Mouse (Mus musculus) midbrain, embryonic 16.5 days (tissue): Measurements from ENCODE around the gene Cdh18. TPM values are rescaled to one million over a fixed set of nuclear protein-coding genes. Genes with fewer than 3 reads are reported as not detected.
A peak's percentile ranks its signal among the peaks of the same experiment; 100 is the strongest.
"Not testable (repeated sequence)": the region's sequence is repeated elsewhere in the genome, so short reads cannot be mapped to it uniquely, and the experiment has no call there.

Experiments
- ATAC-seq: fragments of 200-750 bp; cut with Nextera tagmentation; 2 replicates; pipeline ENCODE4 v1.8.0; 2017; ENCODE audit warnings: moderate TSS enrichment
- H3K27ac ChIP-seq: fragments of 300-500 bp; sonication (generic); 2 replicates; pipeline ENCODE4 v1.5.1; 2014; ENCODE audit warnings: mild to moderate bottlenecking, low read length, mixed read lengths
- H3K27me3 ChIP-seq: fragments of 300-500 bp; sonication (generic); 2 replicates; pipeline ENCODE4 v1.6.1; 2014; ENCODE audit warnings: low read depth, low read length, mixed read lengths; ENCODE audit not compliant: control insufficient read depth, insufficient read depth
- H3K36me3 ChIP-seq: fragments of 300-500 bp; sonication (generic); 2 replicates; pipeline ENCODE4 v1.6.1; 2014; ENCODE audit warnings: mild to moderate bottlenecking, low read length, moderate library complexity, mixed read lengths; ENCODE audit not compliant: control insufficient read depth, insufficient read depth
- H3K4me1 ChIP-seq: fragments of 300-500 bp; sonication (generic); 2 replicates; pipeline ENCODE4 v1.6.1; 2014; ENCODE audit warnings: mild to moderate bottlenecking, low read length, mixed read lengths; ENCODE audit not compliant: control insufficient read depth, insufficient read depth
- H3K4me2 ChIP-seq: fragments of 300-500 bp; sonication (generic); 2 replicates; pipeline ENCODE4 v1.6.1; 2014; ENCODE audit warnings: mild to moderate bottlenecking, low read length, mixed read lengths
- H3K4me3 ChIP-seq: fragments of 300-500 bp; sonication (generic); 2 replicates; pipeline ENCODE4 v1.5.1; 2014; ENCODE audit warnings: low read depth, mild to moderate bottlenecking, low read length, moderate library complexity, mixed read lengths
- H3K9ac ChIP-seq: fragments of 300-500 bp; sonication (generic); 2 replicates; pipeline ENCODE4 v1.6.1; 2014; ENCODE audit warnings: low read depth, low read length, mixed read lengths
- H3K9me3 ChIP-seq: fragments of 300-500 bp; sonication (generic); replicated peaks from 2 replicates; pipeline ENCODE4 v1.6.1; 2014; ENCODE audit warnings: mild to moderate bottlenecking, low read length, mixed read lengths; ENCODE audit not compliant: control insufficient read depth, poor library complexity, severe bottlenecking
- whole genome bisulfite sequencing: fragments of 180-500 bp; shearing (Covaris S2); extraction: QIAGEN DNeasy Blood & Tissue Kit; methylation state at CpG from one replicate; pipeline ENCODE4 v1.1.7; 2014; 5-methylcytosine and 5-hydroxymethylcytosine counted together
- polyA plus RNA-seq: library from polyadenylated mRNA; unstranded; fragments of >200 nt; fragmentation: Nextera tagmentation; extraction: Ambion mirVana; gene quantifications from 2 replicates; pipeline ENCODE4 v1.2.1, GENCODE M21; 2015

Cdh18 gene
- polyA plus RNA-seq, 1 experiment from 2014 or later, result 10.1 TPM

- H3K9me3 ChIP-seq, result no peaks in the 10 kb centered on the region
- no peak overlapping the region for H3K4me3 ChIP-seq
- ATAC-seq, result no peak
- no peaks in the 10 kb centered on the region for H3K27me3 ChIP-seq
- H3K36me3 ChIP-seq, result no peaks in the 10 kb centered on the region; the same call in 1 of the 2 replicates
- no peak overlapping the region for H3K27ac ChIP-seq
- 91% methylated on average over 3 of the region's 3 CpGs for WGBS
- H3K9ac ChIP-seq, result no peak overlapping the region
- no peak overlapping the region for H3K4me2 ChIP-seq
- H3K4me1 ChIP-seq, result no peaks in the 10 kb centered on the region
Measured at GRCm38 (mm10) chr15:23212068-23212467, 663.2 kb downstream of the Cdh18 start.

- Histone ChIP-seq H3K27me3 (no peaks in the 10 kb centered on the region), H3K9me3 (no peaks in the 10 kb centered on the region), H3K36me3 (no peaks in the 10 kb centered on the region), H3K27ac (no peak overlapping the region), H3K4me3 (no peak overlapping the region), H3K9ac (no peak overlapping the region), H3K4me1 (peaks cover 3% of the 10 kb centered on the region; the same call in 1 of the 2 replicates), H3K4me2 (no peak overlapping the region)
- no peak for ATAC-seq
- 75% methylated on average over 2 of the region's 2 CpGs for WGBS
Measured at GRCm38 (mm10) chr15:23230616-23231015, 681.8 kb downstream of the Cdh18 start.

- WGBS, result 22% methylated on average over 5 of the region's 5 CpGs
- H3K4me2 ChIP-seq, result no peak overlapping the region
- H3K4me3 ChIP-seq, result no peak overlapping the region
- peak; percentile 51; the same call in 1 of the 2 replicates for ATAC-seq
- no peaks in the 10 kb centered on the region for H3K36me3 ChIP-seq
- H3K9ac ChIP-seq, result no peak overlapping the region
- H3K9me3 ChIP-seq, result no peaks in the 10 kb centered on the region
- no peaks in the 10 kb centered on the region for H3K27me3 ChIP-seq
- H3K27ac ChIP-seq, result no peak overlapping the region
- H3K4me1 ChIP-seq, result 0 out of 2 replicates have a peak, but pooled peaks cover 4% of the 10 kb centered on the region
Measured at GRCm38 (mm10) chr15:23257751-23258440, 709.1 kb downstream of the Cdh18 start.

GRCm38 (mm10) chr15:23278421-23278820 is 729.6 kb downstream of the Cdh18 start:
- Histone ChIP-seq H3K9me3 (no peaks in the 10 kb centered on the region), H3K9ac (no peak overlapping the region), H3K27me3 (no peaks in the 10 kb centered on the region), H3K4me1 (no peaks in the 10 kb centered on the region), H3K4me3 (no peak overlapping the region), H3K4me2 (no peak overlapping the region), H3K36me3 (no peaks in the 10 kb centered on the region), H3K27ac (no peak overlapping the region)
- 0 out of 2 replicates have a peak, but pooled peaks have one; percentile 42 for ATAC-seq
- WGBS, result 60% methylated on average over 4 of the region's 4 CpGs

GRCm38 (mm10) chr15:23305018-23305417 is 756.2 kb downstream of the Cdh18 start:
- no peaks in the 10 kb centered on the region for H3K4me1 ChIP-seq
- no peak overlapping the region for H3K27ac ChIP-seq
- H3K9ac ChIP-seq, result no peak overlapping the region
- H3K4me2 ChIP-seq, result no peak overlapping the region
- no peak for ATAC-seq
- WGBS, result 57% methylated on average over 1 of the region's 1 CpGs
- no peak overlapping the region for H3K4me3 ChIP-seq
- H3K36me3 ChIP-seq, result no peaks in the 10 kb centered on the region
- H3K27me3 ChIP-seq, result no peaks in the 10 kb centered on the region
- no peaks in the 10 kb centered on the region for H3K9me3 ChIP-seq

GRCm38 (mm10) chr15:23316766-23317165 is 767.9 kb downstream of the Cdh18 start:
- Histone ChIP-seq H3K4me3 (no peak overlapping the region), H3K4me2 (no peak overlapping the region), H3K27me3 (no peaks in the 10 kb centered on the region), H3K4me1 (no peaks in the 10 kb centered on the region), H3K9ac (no peak overlapping the region), H3K27ac (no peak overlapping the region), H3K9me3 (no peaks in the 10 kb centered on the region), H3K36me3 (no peaks in the 10 kb centered on the region)
- no peak for ATAC-seq
- 88% methylated on average over 3 of the region's 3 CpGs for WGBS

- no peak overlapping the region for H3K9ac ChIP-seq
- no peaks in the 10 kb centered on the region for H3K4me1 ChIP-seq
- H3K27me3 ChIP-seq, result no peaks in the 10 kb centered on the region
- no peak for ATAC-seq
- no peaks in the 10 kb centered on the region for H3K9me3 ChIP-seq
- no peak overlapping the region for H3K4me2 ChIP-seq
- H3K27ac ChIP-seq, result no peak overlapping the region
- H3K36me3 ChIP-seq, result no peaks in the 10 kb centered on the region
- no peak overlapping the region for H3K4me3 ChIP-seq
Measured at GRCm38 (mm10) chr15:23317409-23317808, 768.6 kb downstream of the Cdh18 start.

- not testable (repeated sequence) for ATAC-seq, H3K27me3 ChIP-seq
Measured at GRCm38 (mm10) chr15:23340338-23340737, 791.5 kb downstream of the Cdh18 start.

GRCm38 (mm10) chr15:23351078-23351477 is 802.3 kb downstream of the Cdh18 start:
- Histone ChIP-seq H3K4me1 (no peaks in the 10 kb centered on the region), H3K27me3 (no peaks in the 10 kb centered on the region), H3K9ac (no peak overlapping the region), H3K9me3 (no peaks in the 10 kb centered on the region), H3K27ac (no peak overlapping the region), H3K4me3 (no peak overlapping the region), H3K36me3 (no peaks in the 10 kb centered on the region), H3K4me2 (no peak overlapping the region)
- no peak for ATAC-seq
- 84% methylated on average over 2 of the region's 2 CpGs for WGBS

More at GRCm38 (mm10) chr15:23340338-23340737, 791.5 kb downstream of the Cdh18 start:
- not testable (repeated sequence) for H3K27ac ChIP-seq, H3K36me3 ChIP-seq, H3K4me2 ChIP-seq, H3K4me1 ChIP-seq, H3K9me3 ChIP-seq, H3K4me3 ChIP-seq, H3K9ac ChIP-seq
- WGBS, result no CpG with 5 or more reads among the region's 4 CpGs
